Mouse (Mus musculus) embryonic fibroblast, embryonic 13.5 days (primary cell): ENCODE measurements around the gene Pck1.

Experiments
- CTCF ChIP-seq: IDR thresholded peaks from 2 replicates; pipeline ENCODE4 v1.5.1; 2011; ENCODE audit warnings: mild to moderate bottlenecking, control low read depth, low read length, moderate library complexity, borderline replicate concordance; ENCODE audit not compliant: insufficient read depth
- POLR2A ChIP-seq: IDR thresholded peaks from 2 replicates; pipeline ENCODE4 v1.6.1; 2011; ENCODE audit warnings: low read depth, mild to moderate bottlenecking, control low read depth, low read length, moderate library complexity

DNA sequence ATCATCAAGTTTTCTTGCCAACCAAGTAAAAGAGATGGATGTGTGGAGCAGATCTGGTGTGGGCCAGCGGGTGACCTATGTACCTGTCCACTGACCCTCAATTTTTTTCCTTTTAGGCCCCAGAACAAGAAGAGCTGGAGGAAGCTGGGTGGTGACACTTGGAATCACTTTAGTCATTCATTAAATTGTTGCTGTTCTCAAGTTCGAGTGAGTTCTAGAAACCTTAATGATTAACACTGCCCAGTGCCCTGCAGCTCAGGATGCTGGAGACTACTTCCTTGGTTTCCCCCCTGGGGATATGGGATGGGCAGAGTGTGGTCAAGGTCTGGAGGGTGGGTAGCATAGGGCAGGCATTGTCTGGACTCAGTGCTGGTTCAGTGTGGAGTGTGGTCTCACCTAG, 23.7 kb upstream of the Pck1 start:
- TF ChIP-seq POLR2A = no peak
- no peak for TF ChIP-seq CTCF
